Mouse (Mus musculus) spleen, adult 12 weeks (tissue): ENCODE results near the gene Camta1.
"Not testable (repeated sequence)": the region's sequence is repeated elsewhere in the genome, so short reads cannot be mapped to it uniquely, and the experiment has no call there.

ENCODE experiments used
- DNase-seq: peaks from one replicate; pipeline ENCODE4 v3.0.0; 2022; ENCODE audit warnings: low spot score

The Camta1 gene

GRCm38 (mm10) chr4:151046524-151046923 lies 815.2 kb downstream of the Camta1 start:
- no peak for DNase-seq

- DNase-seq, result no peak
These were observed 816.6 kb downstream of the Camta1 start for GRCm38 (mm10) chr4:151044944-151045570.

GRCm38 (mm10) chr4:151044037-151044943 lies 817.4 kb downstream of the Camta1 start, which contains the start of gene Per3:
Gene Per3, minus strand, starts transcription at chr4:151044665.
- peak; percentile 90 for DNase-seq

- DNase-seq, result no peak
These were observed 818.4 kb downstream of the Camta1 start for GRCm38 (mm10) chr4:151043281-151043680.

- DNase-seq, result no peak
These were observed 820.2 kb downstream of the Camta1 start for GRCm38 (mm10) chr4:151041506-151041905.

GRCm38 (mm10) chr4:151037800-151038199 lies 823.9 kb downstream of the Camta1 start:
- no peak for DNase-seq

- no peak for DNase-seq
These were observed 825.2 kb downstream of the Camta1 start for GRCm38 (mm10) chr4:151036521-151036920.

GRCm38 (mm10) chr4:151027001-151027400 lies 834.7 kb downstream of the Camta1 start:
- DNase-seq, result no peak

GRCm38 (mm10) chr4:151024152-151024551 lies 837.5 kb downstream of the Camta1 start:
- no peak for DNase-seq

- DNase-seq, result not testable (repeated sequence)
These were observed 844.3 kb downstream of the Camta1 start for GRCm38 (mm10) chr4:151017356-151017755.

- no peak for DNase-seq
These were observed 845.7 kb downstream of the Camta1 start for GRCm38 (mm10) chr4:151015946-151016345.

GRCm38 (mm10) chr4:151010316-151010715 lies 851.4 kb downstream of the Camta1 start:
- no peak for DNase-seq

GRCm38 (mm10) chr4:151006945-151007344 lies 854.7 kb downstream of the Camta1 start:
- peak; percentile 22 for DNase-seq

- no peak for DNase-seq
These were observed 855.9 kb downstream of the Camta1 start for GRCm38 (mm10) chr4:151005656-151006318.

GRCm38 (mm10) chr4:151001397-151001796 lies 860.3 kb downstream of the Camta1 start:
- no peak for DNase-seq

- DNase-seq, result no peak
These were observed 863.0 kb downstream of the Camta1 start for GRCm38 (mm10) chr4:150998626-150999025.

GRCm38 (mm10) chr4:150996797-150997196 lies 864.9 kb downstream of the Camta1 start, which contains the start of gene Uts2:
Gene Uts2, plus strand, starts transcription at chr4:150997097.
- no peak for DNase-seq

- DNase-seq, result no peak
These were observed 871.5 kb downstream of the Camta1 start for GRCm38 (mm10) chr4:150990148-150990547.

GRCm38 (mm10) chr4:150980153-150980552 lies 881.5 kb downstream of the Camta1 start:
- no peak for DNase-seq

GRCm38 (mm10) chr4:150979455-150979854 lies 882.2 kb downstream of the Camta1 start:
- no peak for DNase-seq

GRCm38 (mm10) chr4:150978156-150978910 lies 883.3 kb downstream of the Camta1 start:
- no peak for DNase-seq

- DNase-seq, result no peak
These were observed 886.5 kb downstream of the Camta1 start for GRCm38 (mm10) chr4:150975145-150975544.
